Mouse (Mus musculus) kidney, adult 2 months (tissue): ENCODE results near the gene Ropn1l.

Experiments
- CTCF ChIP-seq: fragments of 200-500 bp; conservative IDR thresholded peaks from 2 replicates; pipeline ENCODE4 v1.5.1; 2011; ENCODE audit warnings: low read depth, mild to moderate bottlenecking, control low read depth, low read length, moderate library complexity, mixed read lengths; ENCODE audit not compliant: insufficient read depth, insufficient read length
- POLR2A ChIP-seq: fragments of 200-500 bp; IDR thresholded peaks from one replicate; pipeline ENCODE4 v1.6.1; 2011; ENCODE audit warnings: low read depth, low read length, control low read depth

GRCm38 (mm10) chr15:31422649-31423369, 30.7 kb downstream of the Ropn1l start:
- TF ChIP-seq CTCF (no peak), POLR2A (no peak)
